Mouse (Mus musculus) MEL (cell line): ENCODE results near the gene Cry2. TPM values are rescaled to one million over a fixed set of nuclear protein-coding genes. Genes with fewer than 3 reads are reported as not detected.

Experiments
- DNase-seq: peaks from one replicate; pipeline ENCODE4 v3.0.0; 2011; ENCODE audit warnings: low read depth, low spot score
- H3K27ac ChIP-seq: 2 replicates; pipeline ENCODE4 v1.5.1; 2012; ENCODE audit warnings: low read depth, mild to moderate bottlenecking, control low read depth, low read length, moderate library complexity; ENCODE audit not compliant: control insufficient read depth
- H3K27me3 ChIP-seq, 2 experiments: fragments of 150-350 bp in 1 of 2; sonication (generic) in 1 of 2; 2 replicates each; pipeline ENCODE4 v1.6.1; 2012; ENCODE audit warnings: low read length in 2 of 2, mild to moderate bottlenecking in 2 of 2, improper control_type of control experiment in 1 of 2, moderate library complexity in 1 of 2; ENCODE audit not compliant: insufficient read depth in 2 of 2, control insufficient read depth in 1 of 2
- H3K36me3 ChIP-seq, 2 experiments: 2 replicates each; pipeline ENCODE4 v1.6.1; 2012 to 2014; ENCODE audit warnings: low read length in 2 of 2, improper control_type of control experiment in 1 of 2, inconsistent platforms in 1 of 2, mild to moderate bottlenecking in 1 of 2; ENCODE audit not compliant: insufficient read depth in 2 of 2, control insufficient read depth in 1 of 2
- H3K4me1 ChIP-seq, 2 experiments: fragments of 150-350 bp in 1 of 2; sonication (generic) in 1 of 2; 2 replicates each; pipeline ENCODE4 v1.6.1; 2012; ENCODE audit warnings: low read length in 2 of 2, improper control_type of control experiment in 1 of 2, mild to moderate bottlenecking in 1 of 2; ENCODE audit not compliant: insufficient read depth in 2 of 2, control insufficient read depth in 1 of 2
- H3K4me3 ChIP-seq, 2 experiments: fragments of 150-350 bp in 1 of 2; sonication (generic) in 1 of 2; 2 replicates each; pipeline ENCODE4 v1.5.1; 2012; ENCODE audit warnings: low read depth in 2 of 2, low read length in 2 of 2, mild to moderate bottlenecking in 2 of 2, moderate library complexity in 2 of 2, control low read depth in 1 of 2, improper control_type of control experiment in 1 of 2; ENCODE audit not compliant: control insufficient read depth in 1 of 2, insufficient read depth in 1 of 2
- H3K79me2 ChIP-seq: 2 replicates; pipeline ENCODE4 v1.6.1; 2012; ENCODE audit warnings: mild to moderate bottlenecking, low read length, moderate library complexity; ENCODE audit not compliant: control insufficient read depth, poor library complexity, insufficient read depth
- H3K9ac ChIP-seq: 2 replicates; pipeline ENCODE4 v1.6.1; 2012; ENCODE audit warnings: low read depth, mild to moderate bottlenecking, control low read depth, low read length, moderate library complexity; ENCODE audit not compliant: control insufficient read depth, poor library complexity, severe bottlenecking
- H3K9me3 ChIP-seq: fragments of 150-350 bp; sonication (generic); replicated peaks from 2 replicates; pipeline ENCODE4 v1.6.1; 2012; ENCODE audit warnings: mild to moderate bottlenecking, low read length, improper control_type of control experiment, moderate library complexity; ENCODE audit not compliant: insufficient read depth
- CTCF ChIP-seq, 3 experiments: IDR thresholded peaks in 2 of 3; conservative IDR thresholded peaks in 1 of 3; 2 replicates each; pipeline ENCODE4 v1.5.1; 2011 to 2012; ENCODE audit warnings: low read length in 3 of 3, low read depth in 2 of 3, mild to moderate bottlenecking in 2 of 3, improper control_type of control experiment in 1 of 3, inconsistent platforms in 1 of 3, mixed read lengths in 1 of 3, moderate library complexity in 1 of 3; ENCODE audit not compliant: control insufficient read depth in 1 of 3, insufficient read depth in 1 of 3, poor library complexity in 1 of 3, severe bottlenecking in 1 of 3
- E2F4 ChIP-seq: IDR thresholded peaks from 2 replicates; pipeline ENCODE4 v1.6.1; 2011; ENCODE audit warnings: low read depth, low read length, improper control_type of control experiment, borderline replicate concordance
- ETS1 ChIP-seq: IDR thresholded peaks from 2 replicates; pipeline ENCODE4 v1.6.1; 2012; ENCODE audit warnings: low read depth, mild to moderate bottlenecking, inconsistent platforms, low read length, improper control_type of control experiment, moderate library complexity
- GABPA ChIP-seq: IDR thresholded peaks from 2 replicates; pipeline ENCODE4 v1.6.1; 2012; ENCODE audit warnings: low read depth, mild to moderate bottlenecking, inconsistent platforms, low read length, improper control_type of control experiment, moderate library complexity
- JUND ChIP-seq: IDR thresholded peaks from 2 replicates; pipeline ENCODE4 v1.6.1; 2011; ENCODE audit warnings: low read depth, mild to moderate bottlenecking, improper control_type of control experiment, low read length
- MAX ChIP-seq: IDR thresholded peaks from 2 replicates; pipeline ENCODE4 v1.6.1; 2011; ENCODE audit warnings: low read length, improper control_type of control experiment
- MEF2A ChIP-seq: IDR thresholded peaks from 2 replicates; pipeline ENCODE4 v1.6.1; 2014; ENCODE audit warnings: low read depth, mild to moderate bottlenecking, inconsistent platforms, low read length, improper control_type of control experiment; ENCODE audit not compliant: poor library complexity, insufficient replicate concordance, severe bottlenecking; ENCODE audit errors: extremely low read depth
- NELFE ChIP-seq: IDR thresholded peaks from 2 replicates; pipeline ENCODE4 v1.6.1; 2011; ENCODE audit warnings: low read depth, low read length, improper control_type of control experiment
- NRF1 ChIP-seq: IDR thresholded peaks from 2 replicates; pipeline ENCODE4 v1.6.1; 2014; ENCODE audit warnings: low read depth, mild to moderate bottlenecking, inconsistent platforms, low read length, improper control_type of control experiment, moderate library complexity; ENCODE audit not compliant: poor library complexity, insufficient read depth, severe bottlenecking
- SIN3A ChIP-seq: IDR thresholded peaks from 2 replicates; pipeline ENCODE4 v1.6.1; 2012; ENCODE audit warnings: low read length, improper control_type of control experiment, inconsistent platforms
- TBP ChIP-seq: IDR thresholded peaks from 2 replicates; pipeline ENCODE4 v1.8.0; 2011; ENCODE audit warnings: low read depth, low read length, improper control_type of control experiment
- USF1 ChIP-seq: IDR thresholded peaks from 2 replicates; pipeline ENCODE4 v1.6.1; 2014; ENCODE audit warnings: low read depth, mild to moderate bottlenecking, inconsistent platforms, low read length, improper control_type of control experiment, moderate library complexity
- ZC3H11A ChIP-seq: IDR thresholded peaks from 2 replicates; pipeline ENCODE4 v1.6.1; 2012; ENCODE audit warnings: low read depth, mild to moderate bottlenecking, inconsistent platforms, low read length, improper control_type of control experiment
- ZKSCAN1 ChIP-seq: IDR thresholded peaks from 2 replicates; pipeline ENCODE4 v1.6.1; 2012; ENCODE audit warnings: low read depth, mild to moderate bottlenecking, inconsistent platforms, low read length, improper control_type of control experiment, moderate library complexity
- polyA plus RNA-seq, 2 experiments: library from polyadenylated mRNA; stranded (reverse) in 1 of 2; unstranded in 1 of 2; fragments of >175 nt in 1 of 2; fragments of >200 nt in 1 of 2; gene quantifications; 2 replicates each; pipeline versions ENCODE4 v1.2.1 to v1.2.4; 2012; ENCODE audit warnings: low replicate concordance in 2 of 2, low read depth in 1 of 2; ENCODE audit not compliant: insufficient read length in 2 of 2, insufficient read depth in 1 of 2, missing spikeins in 1 of 2
- total RNA-seq: library from RNA; depleted of rRNA; stranded (reverse); fragments of 300-350 nt; gene quantifications from 2 replicates; pipeline ENCODE4 v1.2.3, GENCODE M21; 2012

Cry2 gene
- total and polyA plus RNA-seq, 3 experiments: 13.3 to 36.2 TPM; not detected in 1

GRCm38 (mm10) chr2:92435023-92435422 is 1.2 kb upstream of the Cry2 start:
- H3K36me3 ChIP-seq: peaks cover 0 to 21% of the 10 kb centered on the region in 2 experiments; a peak in 2 of 4 replicates
- no peak overlapping the region for H3K4me3 ChIP-seq
- no peaks in the 10 kb centered on the region for H3K9me3 ChIP-seq
- no peaks in the 10 kb centered on the region for H3K27me3 ChIP-seq
- H3K4me1 ChIP-seq: peaks cover 8 to 32% of the 10 kb centered on the region in 2 experiments
- no peak overlapping the region for H3K9ac ChIP-seq
- TF ChIP-seq NRF1 (no peak), GABPA (no peak), MEF2A (no peak), TBP (no peak), MAX (no peak), JUND (no peak), USF1 (no peak), ZKSCAN1 (no peak), E2F4 (no peak), CTCF (IDR thresholded peaks at IDR 0.05 in 2 of 3, conservative IDR thresholded peaks at IDR 0.05 in 1 of 3; ENCODE audit: control insufficient read depth in 1 of 3, insufficient read depth in 1 of 3, low read depth in 2 of 3, low read length in 3 of 3, poor library complexity in 1 of 3, severe bottlenecking in 1 of 3) (no peak), ZC3H11A (no peak)
- TF ChIP-seq, all 39 proteins: peak for 0
- DNase-seq: no peak
- H3K79me2 ChIP-seq: peaks cover 37% of the 10 kb centered on the region
- no peak overlapping the region for H3K27ac ChIP-seq

- Histone ChIP-seq H3K36me3 (peaks cover 0 to 23% of the 10 kb centered on the region in 2 experiments; a peak in 2 of 4 replicates), H3K27ac (peak overlapping the region; percentile 51), H3K79me2 (peaks cover 43% of the 10 kb centered on the region), H3K4me3 (peak overlapping the region; percentile 48 to 54), H3K9ac (peak overlapping the region; percentile 76), H3K4me1 (peaks cover 9 to 36% of the 10 kb centered on the region in 2 experiments), H3K27me3 (no peaks in the 10 kb centered on the region), H3K9me3 (no peaks in the 10 kb centered on the region)
- DNase-seq: no peak
- TF ChIP-seq SIN3A (peak; percentile 13), TBP (peak; percentile 94), NELFE (no peak), ETS1 (peak; percentile 3; the same call in 1 of the 2 replicates)
Measured at GRCm38 (mm10) chr2:92434375-92434745, 517 bp upstream of the Cry2 start.
